Mouse (Mus musculus): Measurements from ENCODE around the gene Bak1.

Gene Bak1

GRCm38 (mm10) chr17:27021076-27021475 lies 7.7 kb downstream of the Bak1 start:
- DNase-seq (ENCODE audit: low spot score in 2 of 2): no peak

GRCm38 (mm10) chr17:27018555-27019196 lies 10.1 kb downstream of the Bak1 start:
- peak; percentile 55 to 63 for DNase-seq (ENCODE audit: low spot score in 2 of 2)

- peak; percentile 81 to 86 for DNase-seq (ENCODE audit: low spot score in 2 of 2)
Measured at GRCm38 (mm10) chr17:27017564-27018499, 11.0 kb downstream of the Bak1 start.

GRCm38 (mm10) chr17:27012909-27013308 lies 15.9 kb downstream of the Bak1 start:
- DNase-seq (ENCODE audit: low spot score in 2 of 2): peak; percentile 53 to 57

GRCm38 (mm10) chr17:27011998-27012672 lies 16.7 kb downstream of the Bak1 start:
- DNase-seq (ENCODE audit: low spot score in 2 of 2): no peak

GRCm38 (mm10) chr17:27011167-27011566 lies 17.6 kb downstream of the Bak1 start:
- DNase-seq (ENCODE audit: low spot score in 2 of 2): no peak

GRCm38 (mm10) chr17:27008277-27008676 lies 20.5 kb downstream of the Bak1 start:
- no peak for DNase-seq (ENCODE audit: low spot score in 2 of 2)

- peak; percentile 40 to 50 for DNase-seq (ENCODE audit: low spot score in 2 of 2)
Measured at GRCm38 (mm10) chr17:27005644-27006043, 23.2 kb downstream of the Bak1 start.

- no peak for DNase-seq (ENCODE audit: low spot score in 2 of 2)
Measured at GRCm38 (mm10) chr17:27004903-27005485, 23.8 kb downstream of the Bak1 start.

- peak; percentile 54 to 55 for DNase-seq (ENCODE audit: low spot score in 2 of 2)
Measured at GRCm38 (mm10) chr17:27004431-27004830, 24.4 kb downstream of the Bak1 start.

GRCm38 (mm10) chr17:27001889-27002288 lies 26.9 kb downstream of the Bak1 start:
- no peak for DNase-seq (ENCODE audit: low spot score in 2 of 2)

- DNase-seq (ENCODE audit: low spot score in 2 of 2): no peak
Measured at GRCm38 (mm10) chr17:27001151-27001550, 27.7 kb downstream of the Bak1 start.

- peak; percentile 37 to 62 for DNase-seq (ENCODE audit: low spot score in 2 of 2)
Measured at GRCm38 (mm10) chr17:26999996-27000395, 28.8 kb downstream of the Bak1 start.

- no peak for DNase-seq (ENCODE audit: low spot score in 2 of 2)
Measured at GRCm38 (mm10) chr17:26998283-26998682, 30.5 kb downstream of the Bak1 start.

GRCm38 (mm10) chr17:26997661-26998060 lies 31.1 kb downstream of the Bak1 start:
- no peak for DNase-seq (ENCODE audit: low spot score in 2 of 2)

- no peak for DNase-seq (ENCODE audit: low spot score in 2 of 2)
Measured at GRCm38 (mm10) chr17:26995562-26995961, 33.2 kb downstream of the Bak1 start.

- DNase-seq (ENCODE audit: low spot score in 2 of 2): no peak
Measured at GRCm38 (mm10) chr17:26995006-26995405, 33.8 kb downstream of the Bak1 start.

- DNase-seq (ENCODE audit: low spot score in 2 of 2): no peak
Measured at GRCm38 (mm10) chr17:26994410-26994809, 34.4 kb downstream of the Bak1 start.

- no peak for DNase-seq (ENCODE audit: low spot score in 2 of 2)
Measured at GRCm38 (mm10) chr17:26990521-26990920, 38.3 kb downstream of the Bak1 start.

GRCm38 (mm10) chr17:26985503-26986179 lies 43.2 kb downstream of the Bak1 start:
- no peak for DNase-seq (ENCODE audit: low spot score in 2 of 2)

GRCm38 (mm10) chr17:26983382-26983781 lies 45.4 kb downstream of the Bak1 start:
- no peak for DNase-seq (ENCODE audit: low spot score in 2 of 2)
